ENCODE assay signal across 18 mouse cellular contexts in the genomic region with DNA sequence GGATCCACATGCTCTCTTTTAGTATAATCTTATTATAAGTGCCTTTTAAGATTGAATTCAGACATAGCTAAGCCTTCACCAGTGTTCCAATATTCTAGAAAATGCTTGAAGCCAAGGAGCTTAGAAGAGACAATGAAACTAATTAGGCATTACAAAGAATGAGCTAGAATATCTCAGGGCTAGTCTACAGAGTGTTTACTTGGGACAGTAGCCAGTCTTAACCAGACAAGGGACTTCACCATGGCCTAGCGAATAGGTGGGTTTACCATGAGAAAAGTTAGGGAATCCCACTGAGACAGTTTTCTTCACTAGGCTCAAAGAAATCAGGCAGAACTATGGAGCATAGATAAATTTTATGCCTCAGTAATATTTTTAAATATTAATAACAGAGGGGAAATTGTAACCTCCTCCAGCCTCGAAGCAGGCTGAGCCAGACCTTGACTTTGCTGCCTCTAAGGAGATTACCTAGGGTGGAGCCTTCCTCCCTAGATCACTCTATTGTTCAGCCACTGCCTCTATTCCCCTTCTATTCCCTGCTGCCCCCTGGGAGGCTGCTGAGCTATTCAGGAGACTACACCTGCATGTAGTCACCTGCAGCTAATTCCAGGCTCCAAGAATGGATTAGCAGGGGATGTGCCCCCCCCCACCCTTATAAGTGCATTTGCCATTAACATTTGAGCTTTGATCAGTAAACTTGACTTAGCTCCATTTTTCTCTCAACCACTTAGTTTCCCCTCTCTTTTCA.
"Had no signal": no experiment of that assay in that cellular context is flagged by ENCODE, and none has a peak within 500 bp of the region (broad histone marks: within the 10 kb centered on the region; RNA-seq: fewer than 3 reads in every experiment).

No protein-coding gene starts in this region.

- H3K4me3 ChIP-seq: midbrain, embryonic 10.5 days; midbrain, embryonic 12.5 days; myocyte; neural tube, embryonic 13.5 days; neural tube, embryonic 15.5 days had no signal

- DNase-seq: lung, adult 18-20 months; lung, embryonic 14.5 days; lung, postnatal 10 days; lung, postnatal 4 days; midbrain, embryonic 14.5 days; retina, postnatal 1 day; right cerebral cortex, adult 18-20 months; right cerebral cortex, postnatal 25 days; right cerebral cortex, postnatal 4 days; spleen, adult 18-20 months; thymus, adult 18-20 months; thymus, postnatal 14 days; thymus, postnatal 36 days had no signal

- H3K27ac ChIP-seq: midbrain, embryonic 10.5 days; midbrain, embryonic 12.5 days; neural tube, embryonic 13.5 days; neural tube, embryonic 15.5 days had no signal
